Mouse (Mus musculus) bone marrow, adult 2 months (tissue): Measurements from ENCODE around the gene Pih1d1. TPM values are rescaled to one million over a fixed set of nuclear protein-coding genes. Genes with fewer than 3 reads are reported as not detected.

Experiments
- H3K27ac ChIP-seq: fragments of 200-500 bp; 2 replicates; pipeline ENCODE4 v1.5.1; 2012; ENCODE audit warnings: low read depth, mild to moderate bottlenecking, control low read depth, inconsistent platforms, low read length; ENCODE audit not compliant: control insufficient read depth, poor library complexity, insufficient read depth
- H3K4me1 ChIP-seq: fragments of 200-500 bp; 2 replicates; pipeline ENCODE4 v1.6.1; 2011; ENCODE audit warnings: low read length; ENCODE audit not compliant: control insufficient read depth, insufficient read depth
- H3K4me3 ChIP-seq: fragments of 200-500 bp; replicated peaks from 2 replicates; pipeline ENCODE3; 2011; ENCODE audit warnings: mild to moderate bottlenecking, low read depth, low read length, control low read depth; ENCODE audit not compliant: control insufficient read depth
- CTCF ChIP-seq: fragments of 200-500 bp; IDR thresholded peaks from 2 replicates; pipeline ENCODE4 v1.5.1; 2011; ENCODE audit warnings: low read length, control low read depth; ENCODE audit not compliant: control insufficient read depth, insufficient read depth
- POLR2A ChIP-seq: fragments of 200-500 bp; IDR thresholded peaks from 2 replicates; pipeline ENCODE4 v1.6.1; 2011; ENCODE audit warnings: low read depth, mild to moderate bottlenecking, control low read depth, low read length, borderline replicate concordance; ENCODE audit not compliant: control insufficient read depth
- WGBS: fragments of 180-500 bp; shearing (Covaris S2); methylation state at CpG from one replicate; pipeline ENCODE4 v1.1.7; 2018; 5-methylcytosine and 5-hydroxymethylcytosine counted together
- polyA plus RNA-seq: library from polyadenylated mRNA; stranded (reverse); fragments of >200 nt; gene quantifications from 2 replicates; pipeline ENCODE4 v1.2.4, GENCODE M21; 2011; ENCODE audit warnings: low replicate concordance; ENCODE audit not compliant: missing spikeins, insufficient read depth, insufficient read length

The Pih1d1 gene
- polyA plus RNA-seq, 1 experiment: 92.4 TPM

- WGBS: 64% methylated on average over 5 of the region's 5 CpGs
- no peak overlapping the region for H3K27ac ChIP-seq
- H3K4me3 ChIP-seq: no peak overlapping the region
- no peaks in the 10 kb centered on the region; the same call in 1 of the 2 replicates for H3K4me1 ChIP-seq
- TF ChIP-seq CTCF (no peak), POLR2A (no peak)
These were observed 39.3 kb downstream of the Pih1d1 start for GRCm38 (mm10) chr7:45193406-45193805.

DNA sequence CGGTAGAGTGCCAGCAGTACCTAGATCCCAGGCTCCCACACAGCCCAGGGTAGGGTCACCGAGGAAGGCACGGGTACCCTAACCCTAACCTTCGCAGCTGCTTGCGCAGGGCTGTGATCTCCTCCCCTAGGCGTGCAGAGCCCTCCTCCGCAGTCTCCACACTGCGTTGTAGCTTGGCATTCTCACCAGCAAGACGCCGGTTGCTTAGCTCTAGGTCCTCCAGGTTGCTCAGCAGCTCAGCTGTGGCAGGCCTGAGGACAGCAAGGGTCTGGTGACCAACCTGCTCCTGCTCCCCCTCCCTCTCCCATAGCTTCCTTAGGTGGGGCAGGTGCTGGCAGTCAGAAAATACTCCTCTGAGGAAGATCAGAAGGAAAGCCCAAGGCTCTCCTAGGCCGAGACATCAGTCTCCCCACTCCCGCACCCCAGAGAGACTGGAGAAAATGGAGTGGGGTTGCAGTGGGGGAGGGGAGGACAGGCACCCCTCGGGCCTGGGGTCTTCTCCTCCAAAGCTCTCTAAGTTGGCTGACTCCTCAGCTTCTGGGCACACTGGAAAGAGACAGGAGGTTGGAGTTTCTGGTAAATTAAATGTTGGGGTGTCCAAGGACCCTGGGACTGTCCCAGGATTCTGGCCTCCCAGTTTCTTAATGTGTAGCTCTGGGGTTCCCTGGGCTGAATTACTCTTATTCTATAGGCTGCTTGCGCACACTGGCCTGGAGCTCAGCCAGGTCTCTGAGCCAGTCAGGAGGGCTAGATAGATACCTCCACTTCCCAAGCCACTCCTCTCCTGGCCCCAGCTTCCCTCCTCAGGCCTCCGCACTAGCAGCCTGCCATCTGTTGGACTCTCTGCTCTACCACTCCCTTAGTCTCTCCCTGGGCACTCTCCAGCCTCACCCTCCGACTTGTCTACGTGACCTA is 40.0 kb downstream of the Pih1d1 start:
- TF ChIP-seq CTCF: no peak
- no peak for TF ChIP-seq POLR2A
- 77% methylated on average over 17 of the region's 17 CpGs for WGBS
- H3K4me3 ChIP-seq: no peak overlapping the region
- H3K4me1 ChIP-seq: no peaks in the 10 kb centered on the region; the same call in 1 of the 2 replicates
- H3K27ac ChIP-seq: no peak overlapping the region

DNA sequence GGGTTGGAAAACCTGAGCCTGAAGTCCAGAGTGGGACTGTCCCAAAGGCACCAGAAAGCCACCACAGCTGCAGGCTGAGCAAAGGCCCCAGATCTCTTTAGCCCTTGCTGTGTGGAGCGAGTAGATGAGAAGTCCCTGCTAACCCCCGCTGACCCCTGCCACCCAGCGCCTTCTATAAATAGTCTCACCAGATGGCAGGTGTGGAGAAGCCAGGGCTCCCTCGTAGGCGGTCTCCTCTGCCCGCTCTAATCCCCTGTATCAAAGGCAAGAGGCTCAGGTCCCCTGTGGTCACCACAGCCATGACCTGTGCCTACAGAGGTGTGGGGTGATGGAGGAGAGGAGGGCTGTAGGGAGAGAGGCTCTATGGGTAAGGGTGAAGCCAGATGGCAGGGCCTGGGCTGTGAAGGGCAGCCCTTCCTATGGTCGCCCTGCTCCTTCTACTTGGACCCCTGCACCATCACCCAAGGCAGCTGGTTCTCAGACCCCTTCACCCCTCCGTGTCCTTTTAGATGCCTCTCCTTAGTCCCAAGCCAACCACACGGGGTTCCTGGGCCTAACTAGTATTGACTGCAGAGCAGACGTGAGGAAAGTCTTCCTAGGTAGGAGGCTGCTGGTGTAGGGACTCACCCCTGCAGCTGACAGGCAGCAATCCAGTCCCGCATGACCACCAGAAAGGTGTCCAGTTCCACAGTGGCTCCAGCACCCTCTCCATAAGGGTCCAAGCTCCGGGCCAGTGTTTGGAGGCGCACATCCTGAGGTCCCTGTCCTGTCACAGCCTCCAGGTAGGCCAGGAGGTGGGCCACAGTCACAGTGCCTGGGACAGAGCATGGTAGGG is 41.5 kb downstream of the Pih1d1 start:
- Histone ChIP-seq H3K4me3 (no peak overlapping the region), H3K4me1 (no peaks in the 10 kb centered on the region; the same call in 1 of the 2 replicates), H3K27ac (no peak overlapping the region)
- TF ChIP-seq CTCF: no peak
- no peak for TF ChIP-seq POLR2A
- 83% methylated on average over 13 of the region's 13 CpGs for WGBS

DNA sequence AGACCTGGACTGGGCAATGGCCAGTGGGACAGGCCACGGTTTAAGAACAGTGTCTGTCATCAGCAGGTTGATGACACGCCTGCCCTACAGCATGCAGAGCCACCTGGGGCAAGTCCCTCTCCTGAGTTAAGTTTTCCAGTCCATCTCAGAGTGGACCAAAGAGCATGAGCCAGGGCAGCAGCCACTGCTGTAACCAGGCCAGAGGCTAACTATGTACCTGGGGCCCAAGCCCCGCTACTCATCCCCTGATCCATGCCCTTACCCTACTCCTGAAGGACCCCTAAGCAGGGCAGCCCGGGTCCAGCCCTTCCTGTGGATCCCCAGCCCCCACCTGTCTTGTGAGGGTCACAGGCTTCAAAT is 42.1 kb downstream of the Pih1d1 start:
- no peak for TF ChIP-seq CTCF
- WGBS: 80% methylated on average over 4 of the region's 4 CpGs
- Histone ChIP-seq H3K4me3 (no peak overlapping the region), H3K4me1 (no peaks in the 10 kb centered on the region; the same call in 1 of the 2 replicates), H3K27ac (no peak overlapping the region)

- WGBS: 52% methylated on average over 5 of the region's 5 CpGs
- H3K4me3 ChIP-seq: no peak overlapping the region
- no peaks in the 10 kb centered on the region; the same call in 1 of the 2 replicates for H3K4me1 ChIP-seq
- no peak for TF ChIP-seq POLR2A
- TF ChIP-seq CTCF: no peak
- H3K27ac ChIP-seq: no peak overlapping the region
These were observed 42.9 kb downstream of the Pih1d1 start for GRCm38 (mm10) chr7:45196994-45197393.

GRCm38 (mm10) chr7:45198435-45198834 is 44.3 kb downstream of the Pih1d1 start:
- no peak overlapping the region for H3K4me3 ChIP-seq
- no peak for TF ChIP-seq POLR2A
- peak; percentile 80 for TF ChIP-seq CTCF
- H3K27ac ChIP-seq: no peak overlapping the region
- 18% methylated on average over 5 of the region's 5 CpGs for WGBS
- no peaks in the 10 kb centered on the region; the same call in 1 of the 2 replicates for H3K4me1 ChIP-seq

GRCm38 (mm10) chr7:45198961-45199360 is 44.9 kb downstream of the Pih1d1 start:
- Histone ChIP-seq H3K27ac (no peak overlapping the region), H3K4me1 (no peaks in the 10 kb centered on the region; the same call in 1 of the 2 replicates), H3K4me3 (no peak overlapping the region)
- 82% methylated on average over 11 of the region's 11 CpGs for WGBS
- no peak for TF ChIP-seq CTCF
- no peak for TF ChIP-seq POLR2A

- Histone ChIP-seq H3K4me1 (no peaks in the 10 kb centered on the region), H3K27ac (no peak overlapping the region), H3K4me3 (no peak overlapping the region)
- TF ChIP-seq POLR2A (no peak), CTCF (no peak)
- WGBS: 74% methylated on average over 10 of the region's 10 CpGs
These were observed 48.6 kb downstream of the Pih1d1 start for GRCm38 (mm10) chr7:45202654-45203053.
